Mouse (Mus musculus): ENCODE measurements around the gene Bend6.
"Not testable (repeated sequence)": the region's sequence is repeated elsewhere in the genome, so short reads cannot be mapped to it uniquely, and the experiment has no call there.

The Bend6 gene

GRCm38 (mm10) chr1:33838952-33839351 lies 68.7 kb downstream of the Bend6 start:
- in situ Hi-C loops (cut with MboI; ENCODE audit: low pct_unique_long_range_greater_than_20kb in 1 of 2, low sequenced_read_pairs in 2 of 2, unreplicated experiment in 1 of 2), result not testable (repeated sequence)

GRCm38 (mm10) chr1:33830586-33830985 lies 77.0 kb downstream of the Bend6 start:
- in situ Hi-C loops (cut with MboI; ENCODE audit: low pct_unique_long_range_greater_than_20kb in 1 of 2, low sequenced_read_pairs in 2 of 2, unreplicated experiment in 1 of 2), result no loop called here

GRCm38 (mm10) chr1:33817931-33818330 lies 89.7 kb downstream of the Bend6 start:
- in situ Hi-C loops (cut with MboI; ENCODE audit: low pct_unique_long_range_greater_than_20kb in 1 of 2, low sequenced_read_pairs in 2 of 2, unreplicated experiment in 1 of 2), result no loop called here

- in situ Hi-C loops (cut with MboI; ENCODE audit: low pct_unique_long_range_greater_than_20kb in 1 of 2, low sequenced_read_pairs in 2 of 2, unreplicated experiment in 1 of 2), result no loop called here
Measured at GRCm38 (mm10) chr1:33813868-33814794, 93.5 kb downstream of the Bend6 start, which contains the start of gene Zfp451. Gene Zfp451 (minus strand): TSS chr1:33814595.

- in situ Hi-C loops (cut with MboI; ENCODE audit: low pct_unique_long_range_greater_than_20kb in 1 of 2, low sequenced_read_pairs in 2 of 2, unreplicated experiment in 1 of 2), result no loop called here
Measured at GRCm38 (mm10) chr1:33813495-33813867, 94.1 kb downstream of the Bend6 start.

- in situ Hi-C loops (cut with MboI; ENCODE audit: low pct_unique_long_range_greater_than_20kb in 1 of 2, low sequenced_read_pairs in 2 of 2, unreplicated experiment in 1 of 2), result no loop called here
Measured at GRCm38 (mm10) chr1:33803323-33803722, 104.3 kb downstream of the Bend6 start.
